ENCODE assay signal across 28 mouse cellular contexts in genomic region chr6:71148336-71148735, GRCm38 (mm10). TPM values are rescaled to one million over a fixed set of nuclear protein-coding genes. Genes with fewer than 3 reads are reported as not detected.
DNase-seq lines count a peak whose midpoint lies in the region; ATAC-seq and TF ChIP-seq lines count a peak whose summit lies in the region.
"Had no signal": no experiment of that assay in that cellular context is flagged by ENCODE, and none has a peak within 500 bp of the region (broad histone marks: within the 10 kb centered on the region; RNA-seq: fewer than 3 reads in every experiment).

No protein-coding gene starts in this region.

- TF ChIP-seq POLR2A in small intestine, adult 2 months (IDR thresholded peaks at IDR 0.05; ENCODE audit: low read depth, low read length) = no peak

- H3K27me3 ChIP-seq in kidney, postnatal 0 days (ENCODE audit: insufficient read depth, low read length) = no peaks in the 10 kb centered on the region
- no peaks in the 10 kb centered on the region for H3K27me3 ChIP-seq in kidney, embryonic 14.5 days (ENCODE audit: control insufficient read depth, insufficient read depth, low read length)
- no peaks in the 10 kb centered on the region for H3K27me3 ChIP-seq in intestine, postnatal 0 days (replicated peaks; ENCODE audit: control insufficient read depth, insufficient read depth, low read length)
- H3K27me3 ChIP-seq in small intestine, adult 2 months (ENCODE audit: control insufficient read depth, insufficient read depth, low read length) = no peaks in the 10 kb centered on the region
- H3K27me3 ChIP-seq in heart, embryonic 12.5 days (replicated peaks) = no peaks in the 10 kb centered on the region
- H3K27me3 ChIP-seq: embryonic facial prominence, embryonic 13.5 days; forebrain, embryonic 15.5 days; heart, embryonic 13.5 days; limb, embryonic 15.5 days; Patski had no signal

- H3K9ac ChIP-seq in kidney, postnatal 0 days (ENCODE audit: low read depth, low read length) = no peak overlapping the region
- no peak overlapping the region for H3K9ac ChIP-seq in kidney, embryonic 14.5 days (ENCODE audit: low read depth, low read length)
- no peak overlapping the region for H3K9ac ChIP-seq in intestine, postnatal 0 days (ENCODE audit: low read depth, low read length)
- H3K9ac ChIP-seq in heart, embryonic 12.5 days = no peak overlapping the region
- H3K9ac ChIP-seq: embryonic facial prominence, embryonic 13.5 days; forebrain, embryonic 15.5 days; heart, embryonic 13.5 days; limb, embryonic 15.5 days; liver, embryonic 14.5 days; lung, embryonic 14.5 days had no signal

- no peak overlapping the region for H3K4me2 ChIP-seq in kidney, postnatal 0 days (ENCODE audit: low read length)
- H3K4me2 ChIP-seq in kidney, embryonic 14.5 days (replicated peaks; ENCODE audit: low read depth, low read length) = no peak overlapping the region
- H3K4me2 ChIP-seq in intestine, postnatal 0 days (replicated peaks; ENCODE audit: low read depth) = no peak overlapping the region
- no peak overlapping the region for H3K4me2 ChIP-seq in heart, embryonic 12.5 days
- H3K4me2 ChIP-seq: embryonic facial prominence, embryonic 13.5 days; forebrain, embryonic 15.5 days; heart, embryonic 13.5 days; limb, embryonic 15.5 days; lung, embryonic 14.5 days had no signal

- TF ChIP-seq CTCF in kidney, postnatal 0 days (IDR thresholded peaks at IDR 0.05; ENCODE audit: low read depth) = no peak
- no peak for TF ChIP-seq CTCF in intestine, postnatal 0 days (IDR thresholded peaks at IDR 0.05; ENCODE audit: low read depth)
- no peak for TF ChIP-seq CTCF in small intestine, adult 2 months (IDR thresholded peaks at IDR 0.05; ENCODE audit: extremely low read depth, insufficient read length, insufficient replicate concordance, low read depth, low read length)

- WGBS in kidney, postnatal 0 days = 45% methylated on average over 6 of the region's 6 CpGs
- whole genome bisulfite sequencing in kidney, embryonic 14.5 days = 49% methylated on average over 6 of the region's 6 CpGs
- 36% methylated on average over 6 of the region's 6 CpGs for WGBS in intestine, postnatal 0 days
- WGBS in small intestine, adult 2 months = 26% methylated on average over 6 of the region's 6 CpGs
- 66% methylated on average over 6 of the region's 6 CpGs for WGBS in heart, embryonic 12.5 days

- no peaks in the 10 kb centered on the region for H3K36me3 ChIP-seq in kidney, postnatal 0 days (ENCODE audit: insufficient read depth, low read length)
- H3K36me3 ChIP-seq in kidney, embryonic 14.5 days (ENCODE audit: control insufficient read depth, insufficient read depth, low read length) = no peaks in the 10 kb centered on the region
- no peaks in the 10 kb centered on the region for H3K36me3 ChIP-seq in intestine, postnatal 0 days (ENCODE audit: control insufficient read depth, insufficient read depth)
- no peaks in the 10 kb centered on the region for H3K36me3 ChIP-seq in small intestine, adult 2 months (ENCODE audit: control insufficient read depth, insufficient read depth, low read length)
- no peaks in the 10 kb centered on the region for H3K36me3 ChIP-seq in heart, embryonic 12.5 days
- H3K36me3 ChIP-seq: embryonic facial prominence, embryonic 13.5 days; forebrain, embryonic 10.5 days; forebrain, embryonic 15.5 days; heart, embryonic 13.5 days; limb, embryonic 10.5 days; limb, embryonic 15.5 days had no signal

- H3K4me1 ChIP-seq in kidney, postnatal 0 days (replicated peaks; ENCODE audit: insufficient read depth, low read length) = no peaks in the 10 kb centered on the region
- peaks cover 3% of the 10 kb centered on the region for H3K4me1 ChIP-seq in kidney, embryonic 14.5 days (ENCODE audit: control insufficient read depth, insufficient read depth, low read length)
- H3K4me1 ChIP-seq in intestine, postnatal 0 days (replicated peaks; ENCODE audit: control insufficient read depth, insufficient read depth, low read length) = no peaks in the 10 kb centered on the region
- H3K4me1 ChIP-seq in small intestine, adult 2 months (ENCODE audit: control insufficient read depth, insufficient read depth, insufficient read length, low read length) = peaks cover 24% of the 10 kb centered on the region
- H3K4me1 ChIP-seq in heart, embryonic 12.5 days (replicated peaks) = peaks cover under 1% of the 10 kb centered on the region

- no peak for ATAC-seq in kidney, postnatal 0 days (replicated peaks; ENCODE audit: low FRiP score, low read depth)
- no peak for ATAC-seq in kidney, embryonic 14.5 days (ENCODE audit: low FRiP score, low TSS enrichment)
- ATAC-seq in intestine, postnatal 0 days = peak; percentile 14; the same call in 1 of the 2 replicates
- ATAC-seq in heart, embryonic 12.5 days (ENCODE audit: insufficient number of reproducible peaks, low FRiP score) = no peak
- ATAC-seq: forebrain, embryonic 15.5 days; hindbrain, embryonic 16.5 days; Patski had no signal

- H3K4me3 ChIP-seq in kidney, postnatal 0 days (replicated peaks; ENCODE audit: low read depth, low read length) = no peak overlapping the region
- no peak overlapping the region for H3K4me3 ChIP-seq in kidney, embryonic 14.5 days (ENCODE audit: low read length)
- no peak overlapping the region for H3K4me3 ChIP-seq in intestine, postnatal 0 days (ENCODE audit: low read depth, low read length)
- peak overlapping the region; percentile 12; the same call in 1 of the 2 replicates for H3K4me3 ChIP-seq in small intestine, adult 2 months (ENCODE audit: low read depth, low read length)
- H3K4me3 ChIP-seq in heart, embryonic 12.5 days = no peak overlapping the region
- H3K4me3 ChIP-seq: embryonic facial prominence, embryonic 13.5 days; forebrain, embryonic 10.5 days; forebrain, embryonic 15.5 days; heart, adult 2 months; heart, embryonic 13.5 days; limb, embryonic 10.5 days; limb, embryonic 15.5 days had no signal

- no peak for DNase-seq in kidney, postnatal 0 days (ENCODE audit: low spot score)
- peak; percentile 56 for DNase-seq in R1 (ENCODE audit: low read depth, low spot score)
- no peak for DNase-seq in cerebellum, postnatal 14 days
- DNase-seq in testis, postnatal 14 days (ENCODE audit: low spot score) = no peak
- DNase-seq: adrenal gland, postnatal 25 days; B cell, adult 2 months; cerebellum, adult 11-12 months; cerebellum, adult 9-11 months; heart, adult 2 months; heart, postnatal 10 days; lung, embryonic 14.5 days; lung, postnatal 14 days; midbrain, embryonic 14.5 days; right cerebral cortex, adult 18-20 months had no signal

- peak overlapping the region; percentile 9; the same call in 1 of the 2 replicates for H3K27ac ChIP-seq in kidney, postnatal 0 days
- no peak overlapping the region for H3K27ac ChIP-seq in kidney, embryonic 14.5 days (ENCODE audit: low read depth, low read length)
- peak overlapping the region; percentile 1; the same call in 1 of the 2 replicates for H3K27ac ChIP-seq in intestine, postnatal 0 days (ENCODE audit: low read depth, low read length)
- H3K27ac ChIP-seq in small intestine, adult 2 months (ENCODE audit: insufficient read depth, low read depth, low read length) = peak overlapping the region; percentile 83
- H3K27ac ChIP-seq in heart, embryonic 12.5 days (ENCODE audit: poor library complexity, severe bottlenecking) = no peak overlapping the region
- H3K27ac ChIP-seq: embryonic facial prominence, embryonic 13.5 days; forebrain, embryonic 10.5 days; forebrain, embryonic 15.5 days; heart, adult 2 months; heart, embryonic 13.5 days; limb, embryonic 10.5 days; limb, embryonic 15.5 days; liver, embryonic 14.5 days had no signal

- H3K9me3 ChIP-seq in kidney, postnatal 0 days (replicated peaks; ENCODE audit: low read length) = no peaks in the 10 kb centered on the region
- H3K9me3 ChIP-seq in kidney, embryonic 14.5 days (ENCODE audit: control insufficient read depth, low read length) = no peaks in the 10 kb centered on the region
- no peaks in the 10 kb centered on the region for H3K9me3 ChIP-seq in intestine, postnatal 0 days (ENCODE audit: control insufficient read depth)
- H3K9me3 ChIP-seq in heart, embryonic 12.5 days (replicated peaks) = no peaks in the 10 kb centered on the region
- H3K9me3 ChIP-seq: embryonic facial prominence, embryonic 13.5 days; forebrain, embryonic 10.5 days; forebrain, embryonic 15.5 days; heart, embryonic 13.5 days; limb, embryonic 10.5 days; limb, embryonic 15.5 days had no signal

RNA-seq across cellular contexts. Expression of gene Thnsl2, which starts 4.1 kb away (rescaled TPM):
- polyA plus RNA-seq in kidney, postnatal 0 days (2015; fragmentation: Nextera tagmentation; extraction: Ambion mirVana) = 99.3 and 110 TPM in 2 replicates
- polyA plus RNA-seq in kidney, embryonic 14.5 days (2014; fragmentation: Nextera tagmentation; extraction: Ambion mirVana) = 21.4 and 25.7 TPM in 2 replicates
- 55.8 and 68.8 TPM in 2 replicates for polyA plus RNA-seq in intestine, postnatal 0 days (2015; fragmentation: Nextera tagmentation; extraction: Ambion mirVana)
- polyA plus RNA-seq in small intestine, adult 2 months (2012; rRNA removed) = 10.0 and 23.1 TPM in 2 replicates
- polyA plus RNA-seq in heart, embryonic 12.5 days (2016; fragmentation: Nextera tagmentation; extraction: Ambion mirVana) = 2.6 and 4.2 TPM in 2 replicates

RNA-seq across cellular contexts. Expression of gene Fabp1, which starts 51.3 kb away (rescaled TPM):
- 2.4 and 2.9 TPM in 2 replicates for polyA plus RNA-seq in kidney, postnatal 0 days (2015; fragmentation: Nextera tagmentation; extraction: Ambion mirVana)
- 0.43 TPM in 1 of 2 replicates, not detected in the other for polyA plus RNA-seq in kidney, embryonic 14.5 days (2014; fragmentation: Nextera tagmentation; extraction: Ambion mirVana)
- 14,893 and 15,612 TPM in 2 replicates for polyA plus RNA-seq in intestine, postnatal 0 days (2015; fragmentation: Nextera tagmentation; extraction: Ambion mirVana)
- polyA plus RNA-seq in small intestine, adult 2 months (2012; rRNA removed) = 100 and 118 TPM in 2 replicates
- polyA plus RNA-seq in heart, embryonic 12.5 days (2016; fragmentation: Nextera tagmentation; extraction: Ambion mirVana) = 0.50 and 1.0 TPM in 2 replicates
- polyA plus RNA-seq: embryonic facial prominence, embryonic 13.5 days; forebrain, embryonic 10.5 days; forebrain, embryonic 15.5 days; heart, adult 2 months; hindbrain, embryonic 16.5 days; limb, embryonic 10.5 days; lung, embryonic 14.5 days; midbrain, embryonic 14.5 days; neural tube, embryonic 11.5 days; Patski had no signal

Comparison
In these comparisons a context has a peak if more than half of its experiments do, and no peak if none do; other contexts are left out.
1. H3K27ac ChIP-seq: peak in kidney, postnatal 0 days (single experiment), intestine, postnatal 0 days (single experiment) and small intestine, adult 2 months (single experiment); none in kidney, embryonic 14.5 days (single experiment) and heart, embryonic 12.5 days (single experiment).
2. RNA of gene Fabp1, which starts 51.3 kb away (polyA plus RNA-seq): 14,893 to 15,612 TPM in intestine, postnatal 0 days; 100 to 118 TPM in small intestine, adult 2 months, 2.4 to 2.9 TPM in kidney, postnatal 0 days, 0.50 to 1.0 TPM in heart, embryonic 12.5 days and 0.43 TPM in kidney, embryonic 14.5 days; every median in the first group is over 100 times any median in the second.